Mouse (Mus musculus): Measurements from ENCODE around the gene Il6ra. TPM values are rescaled to one million over a fixed set of nuclear protein-coding genes. Genes with fewer than 3 reads are reported as not detected.

Il6ra gene
- polyA plus RNA-seq, 1 experiment = 0.02 TPM

DNA sequence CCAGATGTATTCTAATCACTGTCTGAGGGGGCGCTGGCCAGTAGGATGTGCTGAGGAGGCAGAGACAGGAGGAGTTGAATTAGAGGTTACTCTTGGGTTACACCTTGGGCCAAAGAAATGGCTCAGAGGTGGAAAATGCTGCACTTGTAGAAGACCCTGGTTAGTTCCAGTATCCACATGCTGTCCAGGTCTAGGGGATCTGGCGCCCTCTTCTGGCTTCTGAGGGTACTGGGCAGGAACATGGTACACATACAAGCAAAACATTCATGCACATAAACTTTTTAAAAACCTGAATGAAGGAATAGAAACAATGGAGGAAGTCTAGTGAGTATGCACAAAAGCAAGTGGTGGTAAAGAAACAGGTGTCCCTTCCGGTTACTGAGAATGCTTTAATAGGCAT lies 55.6 kb downstream of the Il6ra start:
- Histone ChIP-seq H3K27me3 (ENCODE audit: control insufficient read depth) (peaks cover 23% of the 10 kb centered on the region), H3K4me1 (ENCODE audit: control insufficient read depth) (peaks cover 7% of the 10 kb centered on the region), H3K36me3 (ENCODE audit: control insufficient read depth) (no peaks in the 10 kb centered on the region), H3K4me3 (replicated peaks) (no peak overlapping the region), H3K9me3 (ENCODE audit: control insufficient read depth, low read length) (peaks cover 4% of the 10 kb centered on the region)
- no peak for TF ChIP-seq GATA1 (IDR thresholded peaks at IDR 0.05; ENCODE audit: low read length)
- no peak for TF ChIP-seq TAL1 (IDR thresholded peaks at IDR 0.05; ENCODE audit: low read length)

DNA sequence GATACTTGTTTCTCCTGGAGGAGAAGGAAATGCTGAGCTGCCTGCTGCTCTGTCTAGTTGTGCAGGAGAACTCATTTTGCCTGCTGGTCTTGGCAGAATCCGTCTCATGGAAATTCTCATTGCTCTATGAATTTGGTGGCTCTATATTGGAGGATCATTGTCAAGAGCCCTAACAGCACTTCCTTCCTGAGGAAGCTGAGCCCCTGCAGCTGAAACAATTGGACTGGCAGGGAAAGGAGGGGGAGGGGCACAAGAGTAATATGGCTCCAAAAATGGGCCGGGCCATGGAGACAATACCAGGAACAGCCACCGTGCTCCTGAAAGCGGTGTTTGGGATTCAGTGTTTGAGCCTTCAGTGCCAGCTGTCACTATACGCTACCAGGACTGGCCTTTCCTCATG lies 59.2 kb downstream of the Il6ra start:
- no peaks in the 10 kb centered on the region for H3K4me1 ChIP-seq (ENCODE audit: control insufficient read depth)
- peaks cover 1% of the 10 kb centered on the region for H3K27me3 ChIP-seq (ENCODE audit: control insufficient read depth)
- H3K36me3 ChIP-seq (ENCODE audit: control insufficient read depth) = no peaks in the 10 kb centered on the region
- TF ChIP-seq TAL1 (IDR thresholded peaks at IDR 0.05; ENCODE audit: low read length) (no peak), GATA1 (IDR thresholded peaks at IDR 0.05; ENCODE audit: low read length) (no peak)
- H3K4me3 ChIP-seq (replicated peaks) = no peak overlapping the region
- peaks cover 4% of the 10 kb centered on the region for H3K9me3 ChIP-seq (ENCODE audit: control insufficient read depth, low read length)

DNA sequence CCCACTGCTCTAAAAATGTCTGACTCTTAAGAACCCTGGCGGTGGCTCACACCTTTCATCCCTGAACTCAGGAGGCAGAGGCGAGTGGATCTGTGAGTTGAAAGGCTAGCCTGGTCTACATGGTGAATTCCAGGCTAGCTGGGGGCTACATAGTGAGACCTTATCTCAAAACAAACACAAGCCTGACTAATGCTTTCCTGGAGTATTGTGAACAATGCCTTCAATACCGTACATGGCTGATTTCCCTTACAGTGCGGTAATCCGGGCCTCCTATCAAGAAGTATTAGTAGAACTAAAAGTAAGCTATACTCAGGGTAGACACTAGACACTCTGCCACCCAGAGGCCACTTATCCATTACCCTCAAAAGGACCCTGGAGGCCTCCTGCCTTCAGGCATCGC lies 64.9 kb downstream of the Il6ra start:
- H3K27me3 ChIP-seq (ENCODE audit: control insufficient read depth) = no peaks in the 10 kb centered on the region
- H3K4me3 ChIP-seq (replicated peaks) = no peak overlapping the region
- H3K36me3 ChIP-seq (ENCODE audit: control insufficient read depth) = no peaks in the 10 kb centered on the region
- no peaks in the 10 kb centered on the region for H3K9me3 ChIP-seq (ENCODE audit: control insufficient read depth, low read length)
- peaks cover 7% of the 10 kb centered on the region for H3K4me1 ChIP-seq (ENCODE audit: control insufficient read depth)
- TF ChIP-seq TAL1 (IDR thresholded peaks at IDR 0.05; ENCODE audit: low read length) (no peak), GATA1 (IDR thresholded peaks at IDR 0.05; ENCODE audit: low read length) (no peak)

DNA sequence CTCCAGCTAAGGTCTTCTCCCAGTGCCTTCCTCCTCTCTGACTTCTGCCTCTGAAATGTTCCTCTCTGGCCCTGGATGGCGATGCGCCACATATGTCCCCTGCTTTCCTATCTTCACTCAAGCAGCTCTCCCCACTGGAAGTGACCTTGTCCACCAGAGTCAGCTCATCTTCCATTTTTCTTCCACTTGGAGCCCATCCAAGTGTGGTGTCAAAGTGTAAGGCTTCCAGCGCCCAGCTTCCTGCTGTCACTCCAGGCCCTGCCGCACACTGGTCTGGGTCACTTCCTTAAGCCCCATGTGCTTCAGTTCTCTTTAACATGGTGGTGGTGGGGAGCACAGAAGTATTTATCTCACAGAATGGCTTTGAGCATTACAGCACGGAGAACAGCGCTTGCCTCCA lies 65.4 kb downstream of the Il6ra start:
- TF ChIP-seq GATA1 (IDR thresholded peaks at IDR 0.05; ENCODE audit: low read length) (no peak), TAL1 (IDR thresholded peaks at IDR 0.05; ENCODE audit: low read length) (no peak)
- Histone ChIP-seq H3K4me1 (ENCODE audit: control insufficient read depth) (peaks cover 10% of the 10 kb centered on the region), H3K27me3 (ENCODE audit: control insufficient read depth) (no peaks in the 10 kb centered on the region), H3K4me3 (replicated peaks) (no peak overlapping the region), H3K36me3 (ENCODE audit: control insufficient read depth) (no peaks in the 10 kb centered on the region), H3K9me3 (ENCODE audit: control insufficient read depth, low read length) (no peaks in the 10 kb centered on the region)

DNA sequence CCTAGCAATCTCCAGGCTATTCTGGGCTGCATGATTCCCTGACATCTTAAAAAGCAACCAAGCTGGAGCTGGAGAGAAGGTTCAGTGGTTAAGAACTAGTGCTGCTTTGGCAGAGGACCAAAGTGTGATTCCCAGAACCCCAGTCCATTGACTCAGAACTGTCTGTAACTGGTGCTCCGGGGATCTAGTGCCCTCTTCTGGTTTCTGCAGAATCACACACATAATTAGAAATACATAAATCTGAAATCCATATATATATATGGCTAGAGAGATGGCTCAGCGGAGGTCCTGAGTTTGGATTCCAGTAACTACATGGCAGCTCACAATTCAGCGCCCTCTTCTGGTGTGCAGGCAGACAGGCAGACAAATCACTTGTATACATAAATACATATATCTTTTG lies 65.9 kb downstream of the Il6ra start:
- TF ChIP-seq GATA1 (IDR thresholded peaks at IDR 0.05; ENCODE audit: low read length) (no peak), TAL1 (IDR thresholded peaks at IDR 0.05; ENCODE audit: low read length) (no peak)
- peaks cover 2% of the 10 kb centered on the region; the same call in 1 of the 2 replicates for H3K9me3 ChIP-seq (ENCODE audit: control insufficient read depth, low read length)
- H3K4me1 ChIP-seq (ENCODE audit: control insufficient read depth) = peaks cover 10% of the 10 kb centered on the region
- no peaks in the 10 kb centered on the region for H3K27me3 ChIP-seq (ENCODE audit: control insufficient read depth)
- no peaks in the 10 kb centered on the region for H3K36me3 ChIP-seq (ENCODE audit: control insufficient read depth)
- H3K4me3 ChIP-seq (replicated peaks) = no peak overlapping the region

DNA sequence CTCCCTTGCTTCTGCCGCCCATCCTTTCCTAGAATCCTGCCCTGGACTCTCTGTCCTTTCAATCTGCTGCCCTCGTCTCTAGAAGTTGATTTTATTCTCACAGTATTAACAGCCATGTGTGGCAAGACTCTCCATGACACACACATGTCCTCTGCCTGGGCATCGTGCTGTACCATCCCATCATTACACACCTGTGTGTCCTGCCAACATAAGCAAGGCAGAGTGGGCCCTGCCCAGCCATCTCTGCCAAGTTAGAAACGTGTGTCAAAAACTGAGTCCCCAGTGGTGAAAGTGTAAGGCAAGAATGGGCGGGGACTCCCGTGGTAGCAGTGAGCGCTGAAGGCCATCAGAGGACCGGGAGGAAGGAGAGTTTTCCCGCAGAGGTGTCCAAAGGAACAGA lies 67.2 kb downstream of the Il6ra start:
- no peak for TF ChIP-seq GATA1 (IDR thresholded peaks at IDR 0.05; ENCODE audit: low read length)
- no peak for TF ChIP-seq TAL1 (IDR thresholded peaks at IDR 0.05; ENCODE audit: low read length)
- H3K27me3 ChIP-seq (ENCODE audit: control insufficient read depth) = no peaks in the 10 kb centered on the region
- H3K4me3 ChIP-seq (replicated peaks) = no peak overlapping the region

DNA sequence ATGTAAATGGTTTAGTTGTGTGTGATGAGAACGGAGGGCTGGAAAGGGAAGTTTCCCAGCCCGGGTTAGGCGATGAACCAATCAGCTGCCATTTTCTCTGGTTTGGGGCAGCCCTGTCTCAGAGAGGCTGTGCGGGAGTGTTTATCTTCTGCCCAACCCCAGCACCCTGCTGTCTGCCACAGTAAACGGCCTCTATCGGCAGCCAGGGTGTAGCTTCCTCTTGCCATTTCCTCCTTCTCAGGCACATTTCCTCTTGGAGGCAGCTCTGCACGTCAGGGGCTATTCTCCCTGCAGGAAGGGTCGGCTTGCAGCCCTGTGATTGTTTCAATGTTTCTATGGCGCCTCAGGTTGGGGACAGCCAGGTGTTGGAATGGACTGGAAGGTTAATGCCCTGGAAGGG lies 69.8 kb downstream of the Il6ra start:
- Histone ChIP-seq H3K4me1 (ENCODE audit: control insufficient read depth) (peaks cover 10% of the 10 kb centered on the region), H3K9me3 (ENCODE audit: control insufficient read depth, low read length) (peaks cover 3% of the 10 kb centered on the region; the same call in 1 of the 2 replicates), H3K27me3 (ENCODE audit: control insufficient read depth) (no peaks in the 10 kb centered on the region), H3K36me3 (ENCODE audit: control insufficient read depth) (no peaks in the 10 kb centered on the region), H3K4me3 (replicated peaks) (no peak overlapping the region)
- TF ChIP-seq TAL1 (IDR thresholded peaks at IDR 0.05; ENCODE audit: low read length) (no peak), GATA1 (IDR thresholded peaks at IDR 0.05; ENCODE audit: low read length) (no peak)

More for the DNA sequence above, 67.2 kb downstream of the Il6ra start:
- Histone ChIP-seq H3K36me3 (ENCODE audit: control insufficient read depth) (no peaks in the 10 kb centered on the region), H3K9me3 (ENCODE audit: control insufficient read depth, low read length) (peaks cover 3% of the 10 kb centered on the region; the same call in 1 of the 2 replicates), H3K4me1 (ENCODE audit: control insufficient read depth) (peaks cover 10% of the 10 kb centered on the region)

DNA sequence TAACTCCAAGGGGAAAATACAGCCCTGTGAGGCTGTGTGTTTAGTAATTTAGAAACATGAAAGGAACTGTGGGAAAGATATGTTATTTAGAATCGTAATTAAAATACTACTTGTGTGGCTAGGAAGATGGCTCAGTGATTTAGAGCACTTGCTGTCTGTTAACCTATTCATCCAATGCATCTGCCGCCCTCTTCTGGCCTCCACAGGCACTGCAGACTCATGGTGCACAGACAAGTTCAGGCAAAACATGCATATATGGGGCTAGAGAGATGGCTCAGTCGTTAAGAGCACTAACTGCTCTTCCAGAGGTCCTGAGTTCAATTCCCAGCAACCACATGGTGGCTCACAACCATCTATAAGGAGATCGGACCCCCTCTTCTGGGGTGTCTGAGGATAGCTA lies 70.7 kb downstream of the Il6ra start:
- H3K9me3 ChIP-seq (ENCODE audit: control insufficient read depth, low read length) = peaks cover 3% of the 10 kb centered on the region; the same call in 1 of the 2 replicates
- no peak overlapping the region for H3K4me3 ChIP-seq (replicated peaks)
- TF ChIP-seq GATA1 (IDR thresholded peaks at IDR 0.05; ENCODE audit: low read length) (no peak), TAL1 (IDR thresholded peaks at IDR 0.05; ENCODE audit: low read length) (no peak)
- peaks cover 10% of the 10 kb centered on the region for H3K4me1 ChIP-seq (ENCODE audit: control insufficient read depth)
- H3K36me3 ChIP-seq (ENCODE audit: control insufficient read depth) = no peaks in the 10 kb centered on the region
- no peaks in the 10 kb centered on the region for H3K27me3 ChIP-seq (ENCODE audit: control insufficient read depth)

DNA sequence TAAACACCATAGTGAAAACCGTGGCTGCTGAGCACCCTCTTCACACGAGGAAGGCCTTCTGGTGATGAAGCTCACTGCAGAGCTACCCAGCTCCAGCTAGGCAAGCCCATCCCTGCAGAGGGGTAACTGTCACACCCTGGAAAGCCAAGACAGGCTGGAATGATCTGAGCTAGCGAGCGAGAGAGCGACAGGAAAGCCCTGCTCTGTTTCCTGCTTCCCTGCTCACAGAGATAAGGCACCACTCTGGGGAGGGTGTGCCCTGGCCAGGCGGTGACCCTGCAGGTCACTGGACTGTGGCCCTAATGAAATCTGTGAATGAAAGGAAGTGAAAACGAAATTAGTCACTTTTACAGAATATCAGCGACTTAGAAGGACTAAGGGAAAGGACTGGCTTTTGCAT lies 77.6 kb downstream of the Il6ra start:
- Histone ChIP-seq H3K9me3 (ENCODE audit: control insufficient read depth, low read length) (peaks cover 3% of the 10 kb centered on the region; the same call in 1 of the 2 replicates), H3K36me3 (ENCODE audit: control insufficient read depth) (no peaks in the 10 kb centered on the region), H3K4me3 (replicated peaks) (no peak overlapping the region), H3K27me3 (ENCODE audit: control insufficient read depth) (peaks cover 57% of the 10 kb centered on the region), H3K4me1 (ENCODE audit: control insufficient read depth) (peaks cover 4% of the 10 kb centered on the region)
- TF ChIP-seq GATA1 (IDR thresholded peaks at IDR 0.05; ENCODE audit: low read length) = no peak
- TF ChIP-seq TAL1 (IDR thresholded peaks at IDR 0.05; ENCODE audit: low read length) = no peak

All from erythroblast, embryonic 14.5 days (primary cell).